Mouse (Mus musculus): ENCODE data around the gene Anapc7. TPM values are rescaled to one million over a fixed set of nuclear protein-coding genes. Genes with fewer than 3 reads are reported as not detected.
"Not testable (repeated sequence)": the region's sequence is repeated elsewhere in the genome, so short reads cannot be mapped to it uniquely, and the experiment has no call there.

The Anapc7 gene
- polyA plus RNA-seq, 1 experiment from 2014 or later: 32.0 TPM

- H3K27me3 ChIP-seq (replicated peaks): no peaks in the 10 kb centered on the region
- ATAC-seq (ENCODE audit: insufficient number of reproducible peaks, low FRiP score): no peak
- H3K9me3 ChIP-seq (replicated peaks): peaks cover 8% of the 10 kb centered on the region; the same call in 1 of the 2 replicates
- 84% methylated on average over 19 of the region's 19 CpGs for WGBS
- no peaks in the 10 kb centered on the region for H3K4me1 ChIP-seq (replicated peaks)
- no peak overlapping the region for H3K4me2 ChIP-seq
- H3K9ac ChIP-seq: no peak overlapping the region
- H3K36me3 ChIP-seq: peaks cover 42% of the 10 kb centered on the region
- no peak overlapping the region for H3K4me3 ChIP-seq
- H3K27ac ChIP-seq (ENCODE audit: poor library complexity, severe bottlenecking): no peak overlapping the region
These were observed 11.5 kb upstream of the Anapc7 start for GRCm38 (mm10) chr5:122409692-122410645.

GRCm38 (mm10) chr5:122411892-122412291, 9.6 kb upstream of the Anapc7 start:
- 82% methylated on average over 5 of the region's 5 CpGs for WGBS
- no peak for ATAC-seq (ENCODE audit: insufficient number of reproducible peaks, low FRiP score)
- Histone ChIP-seq H3K9ac (no peak overlapping the region), H3K27ac (ENCODE audit: poor library complexity, severe bottlenecking) (no peak overlapping the region), H3K27me3 (replicated peaks) (no peaks in the 10 kb centered on the region), H3K4me2 (no peak overlapping the region), H3K4me1 (replicated peaks) (no peaks in the 10 kb centered on the region), H3K4me3 (no peak overlapping the region), H3K9me3 (replicated peaks) (peaks cover 8% of the 10 kb centered on the region; the same call in 1 of the 2 replicates), H3K36me3 (peaks cover 23% of the 10 kb centered on the region)

- Histone ChIP-seq H3K36me3 (peaks cover 16% of the 10 kb centered on the region), H3K4me2 (no peak overlapping the region), H3K9ac (no peak overlapping the region), H3K4me1 (replicated peaks) (no peaks in the 10 kb centered on the region), H3K9me3 (replicated peaks) (0 out of 2 replicates have a peak, but pooled peaks cover 8% of the 10 kb centered on the region), H3K27ac (ENCODE audit: poor library complexity, severe bottlenecking) (no peak overlapping the region), H3K27me3 (replicated peaks) (no peaks in the 10 kb centered on the region), H3K4me3 (no peak overlapping the region)
- 53% methylated on average over 6 of the region's 6 CpGs for WGBS
- no peak for ATAC-seq (ENCODE audit: insufficient number of reproducible peaks, low FRiP score)
These were observed 8.7 kb upstream of the Anapc7 start for GRCm38 (mm10) chr5:122412826-122413225.

GRCm38 (mm10) chr5:122414351-122414750, 7.1 kb upstream of the Anapc7 start:
- Histone ChIP-seq H3K27ac (ENCODE audit: poor library complexity, severe bottlenecking) (no peak overlapping the region), H3K4me3 (no peak overlapping the region), H3K9ac (no peak overlapping the region), H3K27me3 (replicated peaks) (no peaks in the 10 kb centered on the region), H3K36me3 (peaks cover 14% of the 10 kb centered on the region), H3K4me2 (no peak overlapping the region), H3K9me3 (replicated peaks) (0 out of 2 replicates have a peak, but pooled peaks cover 8% of the 10 kb centered on the region), H3K4me1 (replicated peaks) (no peaks in the 10 kb centered on the region)
- 89% methylated on average over 5 of the region's 5 CpGs for WGBS
- ATAC-seq (ENCODE audit: insufficient number of reproducible peaks, low FRiP score): no peak

GRCm38 (mm10) chr5:122415465-122415864, 6.0 kb upstream of the Anapc7 start:
- H3K27me3 ChIP-seq (replicated peaks): no peaks in the 10 kb centered on the region
- 0 out of 2 replicates have a peak, but pooled peaks cover 3% of the 10 kb centered on the region for H3K9me3 ChIP-seq (replicated peaks)
- no peak for ATAC-seq (ENCODE audit: insufficient number of reproducible peaks, low FRiP score)
- no peaks in the 10 kb centered on the region for H3K4me1 ChIP-seq (replicated peaks)
- H3K9ac ChIP-seq: no peak overlapping the region
- H3K4me3 ChIP-seq: no peak overlapping the region
- H3K4me2 ChIP-seq: no peak overlapping the region
- H3K36me3 ChIP-seq: peaks cover 3% of the 10 kb centered on the region; the same call in 1 of the 2 replicates
- 88% methylated on average over 12 of the region's 12 CpGs for WGBS
- H3K27ac ChIP-seq (ENCODE audit: poor library complexity, severe bottlenecking): no peak overlapping the region

- not testable (repeated sequence) for ATAC-seq (ENCODE audit: insufficient number of reproducible peaks, low FRiP score); H3K27me3 ChIP-seq (replicated peaks); H3K4me3 ChIP-seq; H3K9me3 ChIP-seq (replicated peaks); H3K9ac ChIP-seq; H3K27ac ChIP-seq (ENCODE audit: poor library complexity, severe bottlenecking); H3K36me3 ChIP-seq; H3K4me2 ChIP-seq
- WGBS: 50% methylated on average over 4 of the region's 4 CpGs
- peaks cover 19% of the 10 kb centered on the region for H3K4me1 ChIP-seq (replicated peaks)
These were observed 817 bp upstream of the Anapc7 start for GRCm38 (mm10) chr5:122420676-122421075.

GRCm38 (mm10) chr5:122422071-122422964, 825 bp downstream of the Anapc7 start:
- 0% methylated on average over 73 of the region's 73 CpGs for WGBS
- peak; percentile 90 for ATAC-seq (ENCODE audit: insufficient number of reproducible peaks, low FRiP score)
- H3K4me2 ChIP-seq: peak overlapping the region; percentile 90
- H3K4me3 ChIP-seq: peak overlapping the region; percentile 90
- no peaks in the 10 kb centered on the region for H3K9me3 ChIP-seq (replicated peaks)
- peaks cover 21% of the 10 kb centered on the region for H3K4me1 ChIP-seq (replicated peaks)
- peak overlapping the region; percentile 73 for H3K27ac ChIP-seq (ENCODE audit: poor library complexity, severe bottlenecking)
- H3K9ac ChIP-seq: peak overlapping the region; percentile 95
- H3K27me3 ChIP-seq (replicated peaks): no peaks in the 10 kb centered on the region
- H3K36me3 ChIP-seq: peaks cover 5% of the 10 kb centered on the region; the same call in 1 of the 2 replicates

- peaks cover 9% of the 10 kb centered on the region for H3K36me3 ChIP-seq
- H3K27me3 ChIP-seq (replicated peaks): no peaks in the 10 kb centered on the region
- 26% methylated on average over 15 of the region's 15 CpGs for WGBS
- H3K4me1 ChIP-seq (replicated peaks): peaks cover 21% of the 10 kb centered on the region
- no peak for ATAC-seq (ENCODE audit: insufficient number of reproducible peaks, low FRiP score)
- peak overlapping the region; percentile 95 for H3K9ac ChIP-seq
- H3K4me2 ChIP-seq: peak overlapping the region; percentile 90
- no peak overlapping the region for H3K27ac ChIP-seq (ENCODE audit: poor library complexity, severe bottlenecking)
- H3K9me3 ChIP-seq (replicated peaks): no peaks in the 10 kb centered on the region
- H3K4me3 ChIP-seq: peak overlapping the region; percentile 90
These were observed 1.6 kb downstream of the Anapc7 start for GRCm38 (mm10) chr5:122423083-122423482.

GRCm38 (mm10) chr5:122425550-122425949, 4.1 kb downstream of the Anapc7 start:
- WGBS: 88% methylated on average over 2 of the region's 2 CpGs
- H3K9ac ChIP-seq: no peak overlapping the region
- no peak overlapping the region for H3K4me2 ChIP-seq
- peaks cover 21% of the 10 kb centered on the region for H3K4me1 ChIP-seq (replicated peaks)
- no peaks in the 10 kb centered on the region for H3K9me3 ChIP-seq (replicated peaks)
- no peak overlapping the region for H3K4me3 ChIP-seq
- H3K27me3 ChIP-seq (replicated peaks): no peaks in the 10 kb centered on the region
- H3K27ac ChIP-seq (ENCODE audit: poor library complexity, severe bottlenecking): no peak overlapping the region
- ATAC-seq (ENCODE audit: insufficient number of reproducible peaks, low FRiP score): no peak
- H3K36me3 ChIP-seq: peaks cover 34% of the 10 kb centered on the region

- WGBS: 90% methylated on average over 4 of the region's 4 CpGs
These were observed 8.7 kb downstream of the Anapc7 start for GRCm38 (mm10) chr5:122430036-122430775.

More at GRCm38 (mm10) chr5:122430036-122430775, 8.7 kb downstream of the Anapc7 start:
- Histone ChIP-seq H3K9me3 (replicated peaks) (no peaks in the 10 kb centered on the region), H3K9ac (no peak overlapping the region), H3K4me3 (no peak overlapping the region), H3K36me3 (peaks cover 79% of the 10 kb centered on the region), H3K4me1 (replicated peaks) (0 out of 2 replicates have a peak, but pooled peaks cover 6% of the 10 kb centered on the region), H3K27ac (ENCODE audit: poor library complexity, severe bottlenecking) (no peak overlapping the region), H3K27me3 (replicated peaks) (no peaks in the 10 kb centered on the region), H3K4me2 (no peak overlapping the region)
- no peak for ATAC-seq (ENCODE audit: insufficient number of reproducible peaks, low FRiP score)
